Mouse (Mus musculus): ENCODE measurements around the gene Mdga1. TPM values are rescaled to one million over a fixed set of nuclear protein-coding genes. Genes with fewer than 3 reads are reported as not detected.

Gene Mdga1
- polyA plus RNA-seq, 1 experiment from 2014 or later: 1.6 TPM

- Histone ChIP-seq H3K4me2 (ENCODE audit: low read depth, low read length) (no peak overlapping the region), H3K36me3 (ENCODE audit: control insufficient read depth, insufficient read depth, low read length) (no peaks in the 10 kb centered on the region), H3K4me3 (ENCODE audit: low read length) (no peak overlapping the region), H3K27me3 (replicated peaks; ENCODE audit: control insufficient read depth, insufficient read depth, low read length) (peaks cover 11% of the 10 kb centered on the region; the same call in 1 of the 2 replicates), H3K9me3 (ENCODE audit: control insufficient read depth, low read length) (no peaks in the 10 kb centered on the region), H3K9ac (ENCODE audit: low read depth, low read length) (no peak overlapping the region), H3K4me1 (ENCODE audit: control insufficient read depth, insufficient read depth, low read length) (no peaks in the 10 kb centered on the region), H3K27ac (ENCODE audit: low read length) (no peak overlapping the region)
- no peak for ATAC-seq
- 79% methylated on average over 5 of the region's 5 CpGs for WGBS
These were observed 74.3 kb downstream of the Mdga1 start for GRCm38 (mm10) chr17:29895566-29895965.

- Histone ChIP-seq H3K27me3 (replicated peaks; ENCODE audit: control insufficient read depth, insufficient read depth, low read length) (peaks cover 17% of the 10 kb centered on the region; the same call in 1 of the 2 replicates), H3K27ac (ENCODE audit: low read length) (no peak overlapping the region), H3K4me2 (ENCODE audit: low read depth, low read length) (no peak overlapping the region), H3K9ac (ENCODE audit: low read depth, low read length) (no peak overlapping the region), H3K36me3 (ENCODE audit: control insufficient read depth, insufficient read depth, low read length) (no peaks in the 10 kb centered on the region), H3K4me3 (ENCODE audit: low read length) (no peak overlapping the region), H3K9me3 (ENCODE audit: control insufficient read depth, low read length) (no peaks in the 10 kb centered on the region), H3K4me1 (ENCODE audit: control insufficient read depth, insufficient read depth, low read length) (no peaks in the 10 kb centered on the region)
- no peak for ATAC-seq
- 87% methylated on average over 5 of the region's 5 CpGs for WGBS
These were observed 74.9 kb downstream of the Mdga1 start for GRCm38 (mm10) chr17:29894965-29895364.

GRCm38 (mm10) chr17:29890451-29891110 lies 79.3 kb downstream of the Mdga1 start:
- Histone ChIP-seq H3K36me3 (ENCODE audit: control insufficient read depth, insufficient read depth, low read length) (no peaks in the 10 kb centered on the region), H3K4me3 (ENCODE audit: low read length) (no peak overlapping the region), H3K27ac (ENCODE audit: low read length) (no peak overlapping the region), H3K4me1 (ENCODE audit: control insufficient read depth, insufficient read depth, low read length) (peaks cover 29% of the 10 kb centered on the region), H3K9ac (ENCODE audit: low read depth, low read length) (no peak overlapping the region), H3K9me3 (ENCODE audit: control insufficient read depth, low read length) (no peaks in the 10 kb centered on the region), H3K27me3 (replicated peaks; ENCODE audit: control insufficient read depth, insufficient read depth, low read length) (peaks cover 39% of the 10 kb centered on the region), H3K4me2 (ENCODE audit: low read depth, low read length) (no peak overlapping the region)
- no peak for ATAC-seq
- WGBS: 63% methylated on average over 7 of the region's 7 CpGs

DNA sequence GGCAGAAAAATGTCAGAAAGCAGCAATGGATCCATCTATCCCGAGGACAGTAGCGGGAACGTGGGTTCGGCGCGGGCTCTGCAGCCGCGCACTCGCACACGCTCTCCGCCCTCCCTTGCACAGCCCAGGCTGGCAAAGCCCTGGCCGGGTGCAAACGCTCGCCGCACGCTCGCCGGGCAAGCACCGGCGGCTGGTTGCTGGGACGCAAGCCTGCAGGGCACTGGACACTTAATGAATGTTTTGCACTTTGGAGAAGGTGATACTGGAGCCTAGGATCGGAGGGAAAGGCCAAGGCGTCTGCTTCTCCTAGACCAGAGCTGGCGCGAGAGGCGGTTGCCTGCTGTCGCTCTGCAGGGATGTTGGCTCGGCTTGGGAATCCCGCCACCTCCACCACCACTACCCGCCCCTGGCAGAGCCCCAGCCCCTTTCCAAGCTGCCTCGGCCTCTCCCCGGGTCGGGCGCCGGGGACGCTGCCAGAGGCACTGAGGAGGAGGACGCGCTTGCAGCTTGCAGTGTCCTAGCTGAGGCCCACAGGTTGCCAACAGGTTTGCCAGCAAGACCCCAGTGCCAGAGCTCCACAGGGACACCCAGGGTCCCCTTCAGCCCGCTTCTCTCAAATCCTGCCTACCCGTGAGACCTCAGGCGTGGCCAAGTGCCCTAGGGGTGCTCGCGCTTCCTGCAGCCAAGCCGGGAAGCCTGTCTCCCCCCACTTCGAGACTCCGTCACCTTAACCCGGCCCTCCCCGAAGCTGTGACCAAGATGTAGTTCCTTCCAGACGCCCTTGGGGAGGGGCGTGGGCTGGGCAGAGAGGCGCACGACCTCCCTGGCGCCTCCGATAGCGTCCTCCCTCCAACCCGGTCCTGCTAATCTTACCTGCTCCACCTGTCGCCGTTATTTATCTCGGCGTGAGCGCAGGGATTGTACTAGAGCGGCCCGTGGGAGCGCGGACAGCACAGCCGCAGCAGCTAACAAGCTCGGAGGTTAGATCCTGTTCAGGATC lies 80.6 kb downstream of the Mdga1 start:
- Histone ChIP-seq H3K4me1 (ENCODE audit: control insufficient read depth, insufficient read depth, low read length) (peaks cover 30% of the 10 kb centered on the region), H3K27ac (ENCODE audit: low read length) (no peak overlapping the region), H3K27me3 (replicated peaks; ENCODE audit: control insufficient read depth, insufficient read depth, low read length) (peaks cover 50% of the 10 kb centered on the region), H3K4me3 (ENCODE audit: low read length) (peak overlapping the region; percentile 73), H3K36me3 (ENCODE audit: control insufficient read depth, insufficient read depth, low read length) (no peaks in the 10 kb centered on the region), H3K9me3 (ENCODE audit: control insufficient read depth, low read length) (no peaks in the 10 kb centered on the region), H3K9ac (ENCODE audit: low read depth, low read length) (peak overlapping the region; percentile 75), H3K4me2 (ENCODE audit: low read depth, low read length) (peak overlapping the region; percentile 100)
- ATAC-seq: peak; percentile 59
- under 1% methylated on average over 67 of the region's 67 CpGs for WGBS

DNA sequence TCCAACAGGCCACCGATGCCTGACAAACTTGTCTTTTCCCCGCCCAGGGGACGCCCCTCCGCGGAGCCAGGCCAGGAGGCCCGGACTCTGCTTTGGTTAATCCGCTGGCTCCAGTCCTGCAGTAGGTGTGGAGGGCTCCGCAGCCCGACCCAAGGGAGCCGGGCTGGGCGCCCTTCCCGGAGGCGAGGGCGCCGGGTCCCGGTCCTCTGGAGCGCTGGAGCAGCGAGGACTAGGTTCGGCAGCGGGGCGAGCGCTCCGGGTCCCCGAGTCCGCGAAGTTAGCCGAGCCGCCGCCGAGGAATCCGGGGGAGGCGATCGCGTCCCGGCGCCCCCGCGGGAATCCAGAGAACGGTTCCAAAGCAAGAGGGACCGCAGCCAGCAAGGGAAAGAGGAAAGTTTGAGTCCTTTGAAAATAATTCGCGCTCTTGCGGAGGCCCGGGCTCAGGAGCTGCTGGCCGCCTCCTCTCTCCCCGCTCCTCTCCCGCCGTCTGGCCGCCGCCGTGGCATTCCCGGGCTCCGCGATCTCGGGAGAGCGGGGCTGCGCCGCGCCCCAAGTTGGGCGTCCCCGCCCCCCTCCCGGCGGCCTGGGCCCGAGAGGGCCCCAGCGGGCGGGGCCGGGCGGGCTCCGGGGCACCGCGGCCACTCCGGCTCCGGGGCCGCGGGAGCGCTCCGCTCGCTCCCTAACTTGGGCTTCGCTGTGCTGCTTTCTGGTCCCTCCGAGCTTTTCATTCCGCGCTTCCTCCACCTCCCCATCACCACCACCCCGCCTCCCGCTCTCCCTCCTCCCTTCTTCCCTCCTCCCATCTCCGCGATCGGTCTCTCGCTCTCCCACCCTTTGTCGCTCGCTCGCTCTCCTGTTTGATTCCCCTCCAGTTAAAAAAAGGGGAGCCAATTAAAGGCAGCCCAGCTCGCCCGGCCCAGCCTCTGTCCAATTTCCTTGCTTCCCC lies 81.7 kb downstream of the Mdga1 start:
- ATAC-seq: peak; percentile 47
- Histone ChIP-seq H3K4me2 (ENCODE audit: low read depth, low read length) (peak overlapping the region; percentile 100), H3K9ac (ENCODE audit: low read depth, low read length) (peak overlapping the region; percentile 75), H3K9me3 (ENCODE audit: control insufficient read depth, low read length) (no peaks in the 10 kb centered on the region), H3K4me3 (ENCODE audit: low read length) (peak overlapping the region; percentile 73), H3K27me3 (replicated peaks; ENCODE audit: control insufficient read depth, insufficient read depth, low read length) (peaks cover 50% of the 10 kb centered on the region), H3K36me3 (ENCODE audit: control insufficient read depth, insufficient read depth, low read length) (no peaks in the 10 kb centered on the region), H3K4me1 (ENCODE audit: control insufficient read depth, insufficient read depth, low read length) (peaks cover 30% of the 10 kb centered on the region), H3K27ac (ENCODE audit: low read length) (peak overlapping the region; percentile 48)
- WGBS: under 1% methylated on average over 76 of the region's 93 CpGs

- Histone ChIP-seq H3K27me3 (replicated peaks; ENCODE audit: control insufficient read depth, insufficient read depth, low read length) (peaks cover 50% of the 10 kb centered on the region), H3K36me3 (ENCODE audit: control insufficient read depth, insufficient read depth, low read length) (no peaks in the 10 kb centered on the region), H3K9me3 (ENCODE audit: control insufficient read depth, low read length) (no peaks in the 10 kb centered on the region), H3K27ac (ENCODE audit: low read length) (peak overlapping the region; percentile 48; the same call in 1 of the 2 replicates), H3K9ac (ENCODE audit: low read depth, low read length) (peak overlapping the region; percentile 75), H3K4me3 (ENCODE audit: low read length) (peak overlapping the region; percentile 73), H3K4me1 (ENCODE audit: control insufficient read depth, insufficient read depth, low read length) (peaks cover 30% of the 10 kb centered on the region), H3K4me2 (ENCODE audit: low read depth, low read length) (peak overlapping the region; percentile 100)
- peak; percentile 51 for ATAC-seq
- WGBS: under 1% methylated on average over 57 of the region's 57 CpGs
These were observed 82.5 kb downstream of the Mdga1 start for GRCm38 (mm10) chr17:29887271-29887880.

GRCm38 (mm10) chr17:29886655-29887251 lies 83.1 kb downstream of the Mdga1 start:
- peak; percentile 5; the same call in 1 of the 2 replicates for ATAC-seq
- Histone ChIP-seq H3K4me3 (ENCODE audit: low read length) (peak overlapping the region; percentile 73), H3K9me3 (ENCODE audit: control insufficient read depth, low read length) (no peaks in the 10 kb centered on the region), H3K36me3 (ENCODE audit: control insufficient read depth, insufficient read depth, low read length) (no peaks in the 10 kb centered on the region), H3K27ac (ENCODE audit: low read length) (no peak overlapping the region), H3K4me1 (ENCODE audit: control insufficient read depth, insufficient read depth, low read length) (peaks cover 30% of the 10 kb centered on the region), H3K9ac (ENCODE audit: low read depth, low read length) (peak overlapping the region; percentile 75), H3K27me3 (replicated peaks; ENCODE audit: control insufficient read depth, insufficient read depth, low read length) (peaks cover 50% of the 10 kb centered on the region), H3K4me2 (ENCODE audit: low read depth, low read length) (peak overlapping the region; percentile 100)
- WGBS: under 1% methylated on average over 39 of the region's 39 CpGs

DNA sequence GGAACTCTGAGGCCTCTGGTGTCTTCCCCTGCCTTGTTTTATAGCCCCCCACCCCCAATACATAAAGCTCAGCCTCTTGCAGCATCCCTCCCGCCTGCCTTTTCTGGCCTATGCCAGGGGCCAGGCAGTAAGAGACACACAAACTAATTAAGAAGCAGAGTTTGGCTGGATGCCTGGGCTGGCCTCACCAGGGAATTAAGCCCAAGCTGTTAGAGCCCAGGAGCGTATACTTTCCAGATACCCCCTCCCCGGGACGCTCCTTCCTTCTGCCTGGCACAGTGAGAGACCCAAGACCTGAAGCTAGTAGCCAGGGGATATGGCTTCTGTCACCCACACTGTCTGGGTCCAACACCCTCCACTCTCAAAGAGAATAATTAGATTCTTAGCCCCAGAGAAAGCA lies 83.8 kb downstream of the Mdga1 start:
- peak overlapping the region; percentile 100 for H3K4me2 ChIP-seq (ENCODE audit: low read depth, low read length)
- H3K36me3 ChIP-seq (ENCODE audit: control insufficient read depth, insufficient read depth, low read length): no peaks in the 10 kb centered on the region
- H3K4me3 ChIP-seq (ENCODE audit: low read length): peak overlapping the region; percentile 73
- ATAC-seq: no peak
- WGBS: 13% methylated on average over 4 of the region's 4 CpGs
- H3K27ac ChIP-seq (ENCODE audit: low read length): no peak overlapping the region
- H3K27me3 ChIP-seq (replicated peaks; ENCODE audit: control insufficient read depth, insufficient read depth, low read length): peaks cover 44% of the 10 kb centered on the region
- no peaks in the 10 kb centered on the region for H3K9me3 ChIP-seq (ENCODE audit: control insufficient read depth, low read length)
- peaks cover 30% of the 10 kb centered on the region for H3K4me1 ChIP-seq (ENCODE audit: control insufficient read depth, insufficient read depth, low read length)
- H3K9ac ChIP-seq (ENCODE audit: low read depth, low read length): peak overlapping the region; percentile 75; the same call in 1 of the 2 replicates
